Mouse (Mus musculus): Measurements from ENCODE around the gene Olfr1513. TPM values are rescaled to one million over a fixed set of nuclear protein-coding genes. Genes with fewer than 3 reads are reported as not detected.
A peak's percentile ranks its signal among the peaks of the same experiment; 100 is the strongest.
"Not testable (repeated sequence)": the region's sequence is repeated elsewhere in the genome, so short reads cannot be mapped to it uniquely, and the experiment has no call there.

The Olfr1513 gene
- total RNA-seq, 2 experiments from 2014 or later: not detected

DNA sequence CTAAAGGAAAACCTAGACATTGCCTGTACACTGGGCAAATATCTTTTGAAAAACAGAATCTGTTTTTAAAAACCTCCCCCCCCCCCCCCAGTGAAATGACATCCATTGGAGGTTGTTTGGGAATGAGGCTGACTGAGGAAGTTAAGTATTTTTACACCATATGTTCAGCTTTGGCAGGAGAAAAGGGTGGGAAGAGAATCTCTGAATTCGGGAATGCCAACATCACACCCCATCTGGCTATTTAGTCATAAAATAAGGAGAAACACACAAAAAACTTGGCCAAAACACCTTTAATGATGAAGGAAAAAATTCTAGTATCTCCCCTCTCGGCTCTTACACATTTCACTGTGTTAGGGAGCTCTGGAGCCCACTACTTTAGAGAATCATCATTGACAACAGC is 45.3 kb downstream of the Olfr1513 start:
- DNase-seq (ENCODE audit: low spot score in 2 of 2): peak in 1 of 2 experiments; percentile 44

DNA sequence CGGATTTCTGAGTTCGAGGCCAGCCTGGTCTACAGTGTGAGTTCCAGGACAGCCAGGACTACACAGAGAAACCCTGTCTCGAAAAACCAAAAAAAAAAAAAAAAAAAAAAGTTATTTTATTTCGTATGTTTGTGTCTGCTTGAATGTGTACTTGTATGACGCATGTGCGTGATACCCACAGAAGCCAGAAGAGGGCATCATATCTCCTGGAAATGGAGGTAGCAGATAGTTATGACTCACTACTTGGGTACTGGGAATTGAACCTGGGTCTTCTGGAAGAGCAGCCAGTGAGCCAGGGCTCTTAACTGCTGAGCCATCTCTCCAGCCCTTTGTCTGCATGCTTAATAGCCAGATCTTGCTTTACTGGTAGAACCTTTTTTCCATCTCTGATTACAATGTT is 45.9 kb downstream of the Olfr1513 start:
- not testable (repeated sequence) for DNase-seq (ENCODE audit: low spot score in 2 of 2)

DNA sequence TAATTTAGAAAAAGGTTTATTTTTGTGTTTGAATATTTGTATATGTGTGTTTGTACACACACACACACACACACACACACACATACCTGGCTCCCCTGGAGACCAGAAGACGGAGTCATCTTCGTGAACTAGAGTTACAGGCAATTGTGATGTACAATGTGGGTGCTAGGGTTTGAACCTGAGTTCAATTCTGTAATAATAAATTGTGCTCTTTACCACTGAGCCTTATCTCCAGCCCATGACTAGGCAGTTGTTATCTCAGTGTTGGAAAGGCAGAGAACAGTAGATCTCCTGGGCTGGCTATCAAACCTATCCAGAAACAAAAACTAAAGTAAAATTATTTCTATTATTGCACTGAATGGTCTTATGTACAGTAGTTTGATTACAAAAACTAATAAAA is 50.1 kb downstream of the Olfr1513 start:
- DNase-seq (ENCODE audit: low spot score in 2 of 2): no peak

DNA sequence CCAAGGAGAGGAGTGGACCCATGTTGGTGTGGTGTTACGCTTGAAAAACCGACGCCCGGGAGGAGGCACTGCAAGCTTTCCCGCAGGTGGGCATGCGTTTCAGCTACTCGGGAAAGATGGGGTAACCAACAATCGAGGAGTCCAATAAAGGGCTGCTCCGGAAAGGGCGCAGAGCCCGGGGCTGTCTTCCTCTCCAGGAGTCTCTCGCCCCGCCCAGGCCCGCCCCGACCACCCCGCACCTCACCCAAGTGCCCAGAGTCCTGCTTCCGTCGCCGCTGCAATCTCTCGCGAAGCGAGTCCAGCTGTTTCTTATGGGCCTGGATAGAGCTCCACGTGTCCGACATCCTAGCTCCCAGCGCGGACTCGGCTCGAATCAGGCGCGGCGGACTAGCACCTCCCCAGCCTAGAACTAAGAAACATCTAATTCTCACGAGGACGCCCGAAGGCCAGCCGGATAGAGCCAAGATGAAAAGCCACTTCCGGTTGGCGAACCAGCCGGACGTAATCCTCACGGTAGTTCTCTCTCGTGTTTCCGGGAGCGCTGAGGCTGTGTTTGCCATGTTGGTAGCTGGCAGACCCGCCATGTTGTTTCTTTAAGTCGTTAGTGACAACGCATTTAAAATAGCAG is 51.5 kb downstream of the Olfr1513 start, which contains the start of gene Mettl3:
TSS of gene Mettl3 (minus strand) at position 485 of the 628 bp plus-strand sequence.
- DNase-seq (ENCODE audit: low spot score in 2 of 2): peak; percentile 88 to 96

DNA sequence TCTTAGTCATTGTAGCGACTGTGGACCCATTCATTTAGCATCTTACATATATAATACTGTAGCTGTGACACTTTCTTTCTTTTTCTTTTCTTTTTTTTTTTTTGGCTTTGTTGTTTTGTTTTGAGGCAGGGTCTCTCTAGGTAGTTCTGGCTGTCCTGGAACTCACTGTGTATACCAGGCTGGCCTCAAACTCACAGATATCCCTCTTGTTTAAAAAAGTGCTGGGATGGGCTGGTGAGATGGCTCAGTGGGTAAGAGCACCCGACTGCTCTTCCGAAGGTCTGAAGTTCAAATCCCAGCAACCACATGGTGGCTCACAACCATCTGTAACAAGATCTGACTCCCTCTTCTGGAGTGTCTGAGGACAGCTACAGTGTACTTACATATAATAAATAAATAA is 52.7 kb downstream of the Olfr1513 start:
- DNase-seq (ENCODE audit: low spot score in 2 of 2): not testable (repeated sequence)

Other genes starting within 250 kb of the Olfr1513 start
- 1 to 10 TPM; 1.2 to 1.9 TPM for gene Rpgrip1, start 245.7 kb downstream of the Olfr1513 start, total RNA-seq (2021)
- gene Supt16, start 159.0 kb downstream of the Olfr1513 start, total RNA-seq (2021): 10 to 100 TPM; 50.6 to 54.8 TPM
- 100 to 1,000 TPM; 109 to 117 TPM for gene Chd8, start 98.6 kb downstream of the Olfr1513 start, total RNA-seq (2021)
- gene Tox4, start 77.3 kb downstream of the Olfr1513 start, total RNA-seq (2021): 10 to 100 TPM; 58.4 to 67.1 TPM
- 10 to 100 TPM; 35.0 to 37.3 TPM for gene Rab2b, start 76.9 kb downstream of the Olfr1513 start, total RNA-seq (2021)
- gene Mettl3, start 51.3 kb downstream of the Olfr1513 start, total RNA-seq (2021): 10 to 100 TPM; 39.2 to 43.1 TPM
- 10 to 100 TPM; 45.0 to 48.4 TPM for gene Sall2, start 27.6 kb downstream of the Olfr1513 start, total RNA-seq (2021)
- gene Olfr1512, start 22.8 kb upstream of the Olfr1513 start, total RNA-seq (2021): not detected
- not detected for gene Olfr1511, start 41.0 kb upstream of the Olfr1513 start, total RNA-seq (2021)
- gene Olfr1510, start 58.0 kb upstream of the Olfr1513 start, total RNA-seq (2021): not detected
- gene Olfr1509, start 86.6 kb upstream of the Olfr1513 start, total RNA-seq (2021): not detected
- not detected for gene Olfr1508, start 111.1 kb upstream of the Olfr1513 start, total RNA-seq (2021)
- gene Olfr1507, start 139.3 kb upstream of the Olfr1513 start, total RNA-seq (2021): under 1 TPM in 1 of 2 experiments, not detected in 1; 0.45 TPM

All from layer of hippocampus, adult 18-20 months (tissue).